Mouse (Mus musculus): ENCODE results near the gene Adgre5. TPM values are rescaled to one million over a fixed set of nuclear protein-coding genes. Genes with fewer than 3 reads are reported as not detected.
A peak's percentile ranks its signal among the peaks of the same experiment; 100 is the strongest.

The Adgre5 gene
- total and polyA plus RNA-seq, 2 experiments from 2014 or later, result 9.2 to 9.9 TPM

DNA sequence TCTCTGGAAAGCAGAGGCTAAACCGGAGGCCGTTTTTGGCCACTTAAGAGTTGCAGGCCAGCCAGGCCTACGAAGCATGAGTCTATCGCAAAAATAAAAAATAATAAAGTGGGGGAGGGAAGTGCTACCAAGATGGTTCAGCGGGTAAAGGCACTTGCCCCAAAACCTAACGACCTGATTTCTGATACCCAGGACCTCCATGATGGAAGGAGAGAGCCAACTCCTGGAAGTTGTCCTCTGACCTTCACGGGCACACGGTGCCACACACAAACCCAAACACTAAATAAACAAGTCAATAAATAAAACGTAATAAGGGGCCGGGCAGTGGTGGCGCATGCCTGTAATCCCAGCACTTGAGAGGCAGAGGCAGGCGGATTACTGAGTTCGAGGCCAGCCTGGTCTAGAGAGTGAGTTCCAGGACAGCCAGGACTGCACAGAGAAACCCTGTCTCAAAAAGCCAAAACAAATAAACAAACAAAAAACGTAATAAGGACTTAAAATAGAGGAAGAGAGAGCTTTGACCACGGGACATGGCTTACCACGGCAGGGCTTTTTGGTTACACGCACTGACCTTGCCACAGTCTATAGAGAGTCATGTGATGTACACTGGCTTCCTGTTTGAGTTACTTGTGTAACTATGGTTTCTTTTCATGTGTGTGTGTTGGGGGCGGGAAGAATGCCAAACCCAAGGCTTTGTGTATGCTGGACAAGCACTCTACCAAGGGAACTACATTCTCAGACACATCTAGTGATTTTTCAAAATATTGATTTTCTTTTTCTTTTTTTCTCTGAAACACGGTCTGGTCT, 926 bp upstream of the Adgre5 start:
- no peak for ATAC-seq
- WGBS, result 71% methylated on average over 19 of the region's 19 CpGs
- Histone ChIP-seq H3K4me1 (ENCODE audit: insufficient read depth) (no peaks in the 10 kb centered on the region), H3K27ac (ENCODE audit: low read depth, low read length) (no peak overlapping the region), H3K27me3 (ENCODE audit: insufficient read depth, low read length) (peaks cover 19% of the 10 kb centered on the region), H3K4me3 (ENCODE audit: low read depth, low read length) (no peak overlapping the region), H3K36me3 (ENCODE audit: insufficient read depth) (no peaks in the 10 kb centered on the region), H3K4me2 (ENCODE audit: low read depth) (no peak overlapping the region; the same call in 1 of the 2 replicates), H3K9me3 (ENCODE audit: low read length) (no peaks in the 10 kb centered on the region), H3K9ac (no peak overlapping the region)
- no peak for DNase-seq
- TF ChIP-seq CTCF (IDR thresholded peaks at IDR 0.05; ENCODE audit: low read depth), result no peak

DNA sequence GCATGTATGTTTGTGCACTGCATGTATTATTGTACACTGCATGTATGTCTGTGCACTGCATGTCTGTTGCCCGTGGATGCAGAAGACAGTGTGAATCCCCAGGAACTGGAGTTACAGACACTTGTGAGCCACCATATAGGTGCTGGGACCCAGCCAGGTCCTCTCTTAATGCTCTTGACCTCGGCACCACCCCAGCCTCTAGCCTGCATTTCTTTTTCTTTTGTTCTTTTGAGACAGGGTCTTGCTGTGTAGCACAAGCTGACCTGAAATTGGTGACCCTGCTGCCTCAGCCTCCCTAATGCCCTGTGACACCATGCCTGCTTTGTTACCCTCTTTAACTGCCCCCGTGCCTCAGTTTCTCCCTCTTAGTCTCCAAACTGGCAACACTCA, 545 bp downstream of the Adgre5 start:
- peak overlapping the region; percentile 49 for H3K9ac ChIP-seq
- peak overlapping the region; percentile 83 for H3K4me2 ChIP-seq (ENCODE audit: low read depth)
- peak overlapping the region; percentile 45 for H3K4me3 ChIP-seq (ENCODE audit: low read depth, low read length)
- no peak for DNase-seq
- no peak for ATAC-seq
- no peaks in the 10 kb centered on the region for H3K9me3 ChIP-seq (ENCODE audit: low read length)
- H3K27me3 ChIP-seq (ENCODE audit: insufficient read depth, low read length), result peaks cover 16% of the 10 kb centered on the region
- 19% methylated on average over 3 of the region's 3 CpGs for WGBS
- H3K27ac ChIP-seq (ENCODE audit: low read depth, low read length), result 0 out of 2 replicates have a peak overlapping the region, but pooled peaks have one; percentile 29
- no peak for TF ChIP-seq CTCF (IDR thresholded peaks at IDR 0.05; ENCODE audit: low read depth)
- H3K36me3 ChIP-seq (ENCODE audit: insufficient read depth), result no peaks in the 10 kb centered on the region
- H3K4me1 ChIP-seq (ENCODE audit: insufficient read depth), result no peaks in the 10 kb centered on the region

DNA sequence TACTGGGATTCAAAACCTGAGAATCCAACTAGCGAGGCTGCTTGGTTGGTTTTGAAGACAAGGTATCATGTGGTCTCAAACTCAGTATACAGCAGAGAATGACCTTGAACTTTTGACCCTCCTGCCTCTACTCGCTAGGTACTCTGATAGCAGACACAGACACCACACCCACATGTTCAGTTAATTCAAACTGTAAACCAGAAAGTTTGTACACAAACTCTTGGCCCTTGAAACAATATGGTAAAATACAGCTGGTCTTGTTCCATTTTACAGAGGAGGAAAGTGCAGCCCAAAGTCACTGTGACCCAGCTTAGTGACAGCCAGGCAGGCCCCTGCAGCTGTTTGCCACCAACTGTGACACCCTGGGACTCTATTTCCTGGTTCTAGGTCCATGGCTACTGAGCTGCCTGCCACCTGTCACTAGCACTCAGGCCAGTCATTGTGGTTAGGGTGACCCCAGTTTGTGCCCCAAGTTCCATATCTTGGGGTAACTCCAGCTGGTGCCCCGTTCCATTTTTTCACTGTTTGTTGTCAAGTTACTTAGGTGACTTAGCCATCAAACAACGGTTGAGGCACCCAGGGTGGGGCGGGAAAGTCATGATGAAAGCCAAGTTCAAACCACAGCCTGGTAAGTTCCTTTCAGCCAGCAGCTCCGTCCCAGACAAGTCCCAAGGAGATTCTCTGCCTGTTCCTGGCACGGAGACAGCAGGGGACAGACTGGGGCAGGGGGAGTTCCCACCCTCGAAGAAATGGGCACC, 1.2 kb downstream of the Adgre5 start:
- H3K9ac ChIP-seq, result no peak overlapping the region
- TF ChIP-seq CTCF (IDR thresholded peaks at IDR 0.05; ENCODE audit: low read depth), result no peak
- WGBS, result 40% methylated on average over 8 of the region's 8 CpGs
- no peak overlapping the region for H3K27ac ChIP-seq (ENCODE audit: low read depth, low read length)
- H3K36me3 ChIP-seq (ENCODE audit: insufficient read depth), result no peaks in the 10 kb centered on the region
- H3K4me1 ChIP-seq (ENCODE audit: insufficient read depth), result no peaks in the 10 kb centered on the region
- peak overlapping the region; percentile 13; the same call in 1 of the 2 replicates for H3K4me2 ChIP-seq (ENCODE audit: low read depth)
- ATAC-seq (no peak), DNase-seq (no peak)
- H3K9me3 ChIP-seq (ENCODE audit: low read length), result no peaks in the 10 kb centered on the region
- H3K4me3 ChIP-seq (ENCODE audit: low read depth, low read length), result no peak overlapping the region
- H3K27me3 ChIP-seq (ENCODE audit: insufficient read depth, low read length), result peaks cover 16% of the 10 kb centered on the region

DNA sequence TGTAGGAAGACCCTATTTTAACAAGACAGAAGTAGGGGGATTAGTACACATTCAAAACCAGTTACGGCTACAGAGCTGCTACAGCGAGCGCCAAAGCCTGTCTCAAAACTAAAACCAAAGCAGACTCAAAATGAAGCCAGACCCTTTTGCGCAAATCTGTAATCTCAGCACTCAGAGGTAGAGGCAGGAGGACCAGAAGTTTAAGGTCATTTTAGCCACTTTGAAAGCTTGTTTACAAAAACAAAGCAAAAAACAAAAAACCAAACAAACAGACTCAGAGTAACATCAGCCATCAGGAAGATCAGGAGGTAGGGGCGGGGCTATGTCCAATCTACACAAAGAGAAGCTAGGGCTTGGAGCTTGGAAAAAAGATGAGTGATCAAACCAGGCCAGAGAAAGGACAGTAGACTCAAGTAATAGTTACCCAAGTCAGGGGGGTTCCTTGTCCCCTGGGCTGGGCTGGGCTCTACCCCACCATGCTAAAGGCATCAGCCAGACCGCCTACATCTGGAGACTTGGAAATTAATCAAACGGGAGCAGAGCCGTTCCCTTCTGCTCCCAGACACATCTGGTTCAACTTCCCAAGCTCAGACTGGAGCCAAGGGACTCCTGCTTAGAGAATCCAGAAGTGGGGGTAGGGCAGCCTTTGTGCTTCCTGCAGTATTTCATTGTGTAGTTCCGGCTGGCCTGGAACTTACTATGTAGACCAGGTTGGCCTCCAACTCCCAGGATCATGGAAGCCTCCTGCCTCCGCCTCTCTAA, 2.0 kb downstream of the Adgre5 start:
- H3K4me2 ChIP-seq (ENCODE audit: low read depth), result no peak overlapping the region

DNA sequence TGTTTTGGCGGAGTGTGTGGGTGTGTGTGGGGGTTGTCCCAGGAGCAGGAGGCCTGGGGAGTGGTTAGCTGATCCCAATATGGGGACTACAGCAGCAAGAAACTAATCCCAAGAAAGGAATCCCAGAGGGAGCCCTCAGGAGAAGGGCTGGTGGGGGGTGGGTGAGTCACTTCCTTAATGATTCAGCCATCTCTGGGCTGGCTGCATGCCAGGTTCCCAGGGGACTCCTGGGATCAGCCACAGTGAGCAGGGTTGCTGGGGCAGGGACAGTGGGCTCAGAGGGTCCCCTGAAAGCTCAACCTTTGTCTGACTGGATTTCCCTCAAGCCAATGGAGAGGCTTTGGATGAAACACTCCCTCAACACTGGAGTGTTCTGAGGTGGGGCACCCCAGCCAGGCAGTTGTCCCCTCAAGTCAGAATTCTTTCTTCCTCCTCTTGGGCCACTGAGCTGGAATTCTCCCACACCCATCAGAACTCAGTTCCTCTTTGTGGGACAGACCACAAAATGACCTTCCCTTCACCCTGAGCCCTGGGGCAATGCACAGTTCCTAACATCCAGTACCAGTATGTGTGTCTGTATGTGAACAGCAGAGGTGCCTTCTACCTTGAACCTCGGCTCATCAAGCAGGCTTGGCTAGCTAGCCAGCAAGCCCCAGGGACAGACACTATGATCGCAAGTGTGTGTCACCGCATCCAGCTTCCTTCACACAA, 3.1 kb downstream of the Adgre5 start:
- no peaks in the 10 kb centered on the region for H3K4me1 ChIP-seq (ENCODE audit: insufficient read depth)
- H3K4me3 ChIP-seq (ENCODE audit: low read depth, low read length), result no peak overlapping the region
- H3K27ac ChIP-seq (ENCODE audit: low read depth, low read length), result no peak overlapping the region
- no peaks in the 10 kb centered on the region for H3K9me3 ChIP-seq (ENCODE audit: low read length)
- DNase-seq, result peak; percentile 20
- WGBS, result 82% methylated on average over 4 of the region's 4 CpGs
- no peak overlapping the region for H3K4me2 ChIP-seq (ENCODE audit: low read depth)
- H3K36me3 ChIP-seq (ENCODE audit: insufficient read depth), result no peaks in the 10 kb centered on the region
- no peak for TF ChIP-seq CTCF (IDR thresholded peaks at IDR 0.05; ENCODE audit: low read depth)
- H3K9ac ChIP-seq, result no peak overlapping the region
- H3K27me3 ChIP-seq (ENCODE audit: insufficient read depth, low read length), result peaks cover 16% of the 10 kb centered on the region
- ATAC-seq, result no peak

More for the DNA sequence above, 2.0 kb downstream of the Adgre5 start:
- no peaks in the 10 kb centered on the region for H3K4me1 ChIP-seq (ENCODE audit: insufficient read depth)
- ATAC-seq (no peak), DNase-seq (no peak)
- no peaks in the 10 kb centered on the region for H3K9me3 ChIP-seq (ENCODE audit: low read length)
- H3K27me3 ChIP-seq (ENCODE audit: insufficient read depth, low read length), result peaks cover 16% of the 10 kb centered on the region
- H3K9ac ChIP-seq, result no peak overlapping the region
- no peaks in the 10 kb centered on the region for H3K36me3 ChIP-seq (ENCODE audit: insufficient read depth)
- 77% methylated on average over 10 of the region's 10 CpGs for WGBS
- no peak overlapping the region for H3K4me3 ChIP-seq (ENCODE audit: low read depth, low read length)
- TF ChIP-seq CTCF (IDR thresholded peaks at IDR 0.05; ENCODE audit: low read depth), result no peak
- no peak overlapping the region for H3K27ac ChIP-seq (ENCODE audit: low read depth, low read length)

DNA sequence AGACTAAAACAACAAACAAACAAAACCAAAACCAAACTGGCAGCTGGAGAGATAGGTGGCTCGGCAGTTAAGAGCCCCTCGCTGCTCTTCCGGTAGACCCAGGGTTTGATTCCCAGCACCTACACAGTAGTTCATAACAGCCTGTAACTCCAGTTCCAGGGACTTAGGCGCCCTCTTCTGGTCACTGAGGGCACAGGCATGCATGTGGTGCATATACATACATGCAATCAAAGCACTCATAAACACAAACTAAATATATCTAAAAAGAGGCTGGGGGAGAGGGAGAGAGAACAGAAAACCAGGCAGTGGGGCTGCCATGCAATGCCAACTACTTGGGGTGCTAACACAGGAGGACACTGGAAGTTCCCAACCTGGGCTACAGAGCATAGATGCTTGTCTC, 3.8 kb downstream of the Adgre5 start:
- no peaks in the 10 kb centered on the region for H3K4me1 ChIP-seq (ENCODE audit: insufficient read depth)
- H3K4me2 ChIP-seq (ENCODE audit: low read depth), result no peak overlapping the region
- WGBS, result 89% methylated on average over 4 of the region's 4 CpGs
- peak; percentile 30; the same call in 1 of the 2 replicates for TF ChIP-seq CTCF (IDR thresholded peaks at IDR 0.05; ENCODE audit: low read depth)
- peaks cover 16% of the 10 kb centered on the region for H3K27me3 ChIP-seq (ENCODE audit: insufficient read depth, low read length)
- H3K9me3 ChIP-seq (ENCODE audit: low read length), result no peaks in the 10 kb centered on the region
- ATAC-seq, result no peak
- no peak overlapping the region for H3K27ac ChIP-seq (ENCODE audit: low read depth, low read length)
- H3K4me3 ChIP-seq (ENCODE audit: low read depth, low read length), result no peak overlapping the region
- DNase-seq, result no peak
- H3K36me3 ChIP-seq (ENCODE audit: insufficient read depth), result no peaks in the 10 kb centered on the region
- H3K9ac ChIP-seq, result no peak overlapping the region

Measured in forebrain, postnatal 0 days (tissue).